Mouse (Mus musculus): ENCODE data around the gene Olfr94. TPM values are rescaled to one million over a fixed set of nuclear protein-coding genes. Genes with fewer than 3 reads are reported as not detected.

Olfr94 gene
- polyA plus RNA-seq, 1 experiment from 2014 or later: 0.17 TPM

DNA sequence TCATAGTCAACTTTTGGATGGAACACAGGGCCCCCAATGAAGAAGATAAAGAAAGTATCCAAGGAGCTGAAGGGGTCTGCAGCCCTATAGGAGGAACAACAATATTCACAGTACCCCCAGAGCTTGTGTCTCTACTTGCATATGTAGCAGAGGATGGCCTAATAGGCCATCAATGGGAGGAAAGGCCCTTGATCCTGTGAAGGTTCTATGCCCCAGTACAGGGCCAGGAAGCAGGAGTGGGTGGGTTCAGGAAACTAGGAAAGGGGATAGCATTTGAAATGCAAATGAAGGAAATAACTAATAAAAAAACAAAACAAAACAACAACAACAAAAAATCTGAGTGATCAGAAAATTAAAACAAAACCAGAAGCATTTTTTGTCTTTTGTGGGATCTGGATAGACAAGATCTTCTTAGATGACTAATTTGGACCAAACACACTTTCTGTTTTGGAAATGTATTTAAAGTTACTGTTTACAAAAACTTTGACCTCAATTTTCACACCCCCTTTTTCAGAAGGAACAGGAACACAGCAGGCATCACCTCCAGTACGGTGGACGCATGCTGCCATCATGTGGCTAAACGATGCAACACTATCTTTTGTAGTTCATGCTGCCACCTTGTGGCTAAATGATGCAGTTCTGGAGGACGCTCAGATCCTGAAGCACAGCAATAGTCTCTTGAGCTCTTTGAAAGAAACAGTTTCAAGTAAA lies 2.6 kb upstream of the Olfr94 start:
- no peak overlapping the region for H3K4me3 ChIP-seq
- no peak overlapping the region for H3K4me2 ChIP-seq (replicated peaks)
- H3K9ac ChIP-seq: no peak overlapping the region
- peaks cover 4% of the 10 kb centered on the region for H3K27me3 ChIP-seq
- no peak overlapping the region for H3K27ac ChIP-seq
- ATAC-seq (ENCODE audit: insufficient number of reproducible peaks, insufficient read depth, low FRiP score, low TSS enrichment): peak; percentile 28; the same call in 1 of the 2 replicates
- no peaks in the 10 kb centered on the region for H3K36me3 ChIP-seq
- WGBS: under 1% methylated on average over 4 of the region's 4 CpGs
- no peaks in the 10 kb centered on the region for H3K4me1 ChIP-seq
- H3K9me3 ChIP-seq: no peaks in the 10 kb centered on the region

DNA sequence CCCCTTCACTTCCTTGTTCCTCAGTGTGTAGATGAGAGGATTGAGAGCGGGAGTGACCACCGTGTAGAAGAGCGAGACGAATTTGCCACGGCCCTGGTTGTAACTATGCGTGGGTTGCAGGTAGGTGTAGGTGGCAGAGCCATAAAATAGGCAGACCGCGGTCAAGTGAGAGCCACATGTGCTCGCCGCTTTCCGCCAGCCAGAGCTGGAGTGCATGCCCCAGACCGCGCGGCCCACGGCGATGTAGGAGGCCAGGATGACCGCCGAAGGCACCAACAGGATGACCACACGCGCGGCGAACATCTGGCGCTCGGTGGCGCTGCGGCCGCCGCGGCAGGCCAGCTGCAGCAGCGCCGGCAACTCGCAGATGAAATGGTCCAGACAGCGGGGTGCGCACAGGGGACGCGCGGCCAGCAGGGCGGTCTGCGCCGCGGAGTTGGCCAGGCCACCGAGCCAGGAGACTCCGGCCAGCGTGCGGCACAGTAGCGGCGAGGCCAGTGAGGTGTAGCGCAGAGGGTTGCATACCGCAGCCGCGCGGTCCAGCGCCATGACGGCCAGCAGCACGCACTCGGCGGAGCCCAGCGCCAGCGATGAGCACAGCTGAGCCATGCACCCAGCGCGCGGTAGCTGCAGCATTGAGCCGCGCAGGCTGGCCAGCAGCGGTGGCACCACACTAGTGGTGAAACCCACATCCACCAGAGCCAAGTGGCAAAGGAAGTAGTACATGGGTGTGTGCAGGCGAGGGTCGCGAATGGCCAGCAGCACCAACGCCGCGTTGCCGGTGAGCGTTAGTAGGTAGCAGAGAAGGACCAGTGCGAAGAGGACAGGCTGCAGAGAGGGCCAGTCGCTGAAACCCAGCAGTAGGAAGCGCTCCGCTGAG lies 3.7 kb downstream of the Olfr94 start:
- Histone ChIP-seq H3K36me3 (no peaks in the 10 kb centered on the region), H3K9ac (peak overlapping the region; percentile 44; the same call in 1 of the 2 replicates), H3K4me2 (replicated peaks) (peak overlapping the region; percentile 96), H3K4me1 (0 out of 2 replicates have a peak, but pooled peaks cover 7% of the 10 kb centered on the region), H3K27me3 (peaks cover 37% of the 10 kb centered on the region), H3K27ac (no peak overlapping the region), H3K4me3 (peak overlapping the region; percentile 57), H3K9me3 (no peaks in the 10 kb centered on the region)
- ATAC-seq (ENCODE audit: insufficient number of reproducible peaks, insufficient read depth, low FRiP score, low TSS enrichment): peak; percentile 85
- under 1% methylated on average over 76 of the region's 77 CpGs for WGBS

DNA sequence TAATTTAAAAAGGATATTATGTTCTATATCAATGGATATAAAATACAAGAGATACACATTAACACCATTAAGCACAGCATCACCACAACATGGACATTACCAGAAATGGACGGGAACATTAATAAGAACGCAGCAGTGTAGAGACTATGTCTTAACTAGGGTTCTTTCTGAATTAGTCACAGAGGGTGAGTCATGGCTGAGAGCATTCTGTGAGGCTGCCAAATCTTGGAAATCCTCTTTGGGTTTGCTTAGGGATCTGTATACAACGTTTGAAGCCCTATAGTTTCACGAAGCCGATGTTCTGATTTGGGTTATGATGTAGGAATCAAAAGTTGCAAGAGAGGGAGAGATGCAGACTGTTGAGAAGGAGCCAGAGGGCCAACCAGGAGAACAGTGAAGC lies 6.0 kb downstream of the Olfr94 start:
- no peak overlapping the region for H3K9ac ChIP-seq
- 0 out of 2 replicates have a peak, but pooled peaks cover 7% of the 10 kb centered on the region for H3K4me1 ChIP-seq
- H3K27ac ChIP-seq: no peak overlapping the region
- H3K4me2 ChIP-seq (replicated peaks): no peak overlapping the region
- H3K27me3 ChIP-seq: peaks cover 37% of the 10 kb centered on the region
- 90% methylated on average over 5 of the region's 5 CpGs for WGBS
- no peaks in the 10 kb centered on the region for H3K36me3 ChIP-seq
- no peaks in the 10 kb centered on the region for H3K9me3 ChIP-seq
- H3K4me3 ChIP-seq: no peak overlapping the region
- ATAC-seq (ENCODE audit: insufficient number of reproducible peaks, insufficient read depth, low FRiP score, low TSS enrichment): no peak

- Histone ChIP-seq H3K27ac (no peak within 1 kb of the TSS), H3K27me3 (peaks cover 37% of the 10 kb centered on the region), H3K36me3 (no peaks in the 10 kb centered on the region), H3K4me3 (no peak within 1 kb of the TSS), H3K9me3 (no peaks in the 10 kb centered on the region), H3K4me1 (0 out of 2 replicates have a peak, but pooled peaks cover 7% of the 10 kb centered on the region), H3K9ac (no peak within 1 kb of the TSS), H3K4me2 (replicated peaks) (no peak within 1 kb of the TSS)
- no peak for ATAC-seq (ENCODE audit: insufficient number of reproducible peaks, insufficient read depth, low FRiP score, low TSS enrichment)
- 82% methylated on average over 2 of the region's 2 CpGs for WGBS
Observed at GRCm38 (mm10) chr17:37193656-37194055, 7.1 kb downstream of the Olfr94 start, which contains the start of gene Ubd. TSS of gene Ubd (plus strand) at chr17:37193892.

- Histone ChIP-seq H3K36me3 (no peaks in the 10 kb centered on the region), H3K4me1 (0 out of 2 replicates have a peak, but pooled peaks cover 7% of the 10 kb centered on the region), H3K27ac (no peak overlapping the region), H3K4me3 (no peak overlapping the region), H3K9ac (no peak overlapping the region), H3K4me2 (replicated peaks) (no peak overlapping the region), H3K27me3 (peaks cover 30% of the 10 kb centered on the region), H3K9me3 (no peaks in the 10 kb centered on the region)
- ATAC-seq (ENCODE audit: insufficient number of reproducible peaks, insufficient read depth, low FRiP score, low TSS enrichment): no peak
Observed at GRCm38 (mm10) chr17:37193032-37193431, 7.8 kb downstream of the Olfr94 start.

- H3K4me2 ChIP-seq (replicated peaks): no peak overlapping the region
- no peak overlapping the region for H3K9ac ChIP-seq
- 33% methylated on average over 2 of the region's 2 CpGs for WGBS
- H3K9me3 ChIP-seq: no peaks in the 10 kb centered on the region
- no peaks in the 10 kb centered on the region for H3K4me1 ChIP-seq
- H3K36me3 ChIP-seq: no peaks in the 10 kb centered on the region
- peaks cover 7% of the 10 kb centered on the region for H3K27me3 ChIP-seq
- no peak for ATAC-seq (ENCODE audit: insufficient number of reproducible peaks, insufficient read depth, low FRiP score, low TSS enrichment)
- H3K4me3 ChIP-seq: no peak overlapping the region
- no peak overlapping the region for H3K27ac ChIP-seq
Observed at GRCm38 (mm10) chr17:37190711-37191110, 10.1 kb downstream of the Olfr94 start.

- Histone ChIP-seq H3K27me3 (no peaks in the 10 kb centered on the region), H3K9ac (no peak overlapping the region), H3K4me3 (no peak overlapping the region), H3K27ac (no peak overlapping the region), H3K4me1 (no peaks in the 10 kb centered on the region), H3K36me3 (no peaks in the 10 kb centered on the region), H3K4me2 (replicated peaks) (no peak overlapping the region), H3K9me3 (no peaks in the 10 kb centered on the region)
- WGBS: 45% methylated on average over 6 of the region's 6 CpGs
- no peak for ATAC-seq (ENCODE audit: insufficient number of reproducible peaks, insufficient read depth, low FRiP score, low TSS enrichment)
Observed at GRCm38 (mm10) chr17:37185474-37185873, 15.3 kb downstream of the Olfr94 start.

DNA sequence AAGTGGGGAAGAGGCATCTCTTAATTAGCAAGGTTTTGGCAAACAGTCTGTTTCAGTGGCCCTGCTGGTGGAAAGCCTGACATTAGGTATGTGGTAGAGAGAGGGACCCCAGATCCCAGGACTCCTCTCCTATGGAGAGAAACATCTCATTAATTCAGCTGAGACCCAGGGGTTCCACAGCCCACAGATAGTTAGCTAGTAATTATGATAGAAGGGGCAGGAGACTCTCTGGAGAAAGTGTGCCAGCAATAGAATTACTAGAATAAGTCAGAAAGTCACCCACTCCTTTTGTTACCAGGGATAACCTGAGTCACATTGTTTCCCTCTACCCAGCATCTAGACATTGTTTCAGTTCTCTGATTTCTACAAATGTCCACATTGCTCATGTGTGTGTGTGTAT lies 39.4 kb downstream of the Olfr94 start, which contains the start of gene Olfr93:
TSS of gene Olfr93 (minus strand) at position 101 of the 400 bp plus-strand sequence.
- H3K4me1 ChIP-seq: no peaks in the 10 kb centered on the region
- H3K36me3 ChIP-seq: no peaks in the 10 kb centered on the region
- no peak for ATAC-seq (ENCODE audit: insufficient number of reproducible peaks, insufficient read depth, low FRiP score, low TSS enrichment)
- H3K27me3 ChIP-seq: no peaks in the 10 kb centered on the region
- H3K9ac ChIP-seq: no peak within 1 kb of the TSS
- no peaks in the 10 kb centered on the region for H3K9me3 ChIP-seq
- no peak within 1 kb of the TSS for H3K4me2 ChIP-seq (replicated peaks)
- no peak within 1 kb of the TSS for H3K27ac ChIP-seq
- no peak within 1 kb of the TSS for H3K4me3 ChIP-seq

Other genes starting within 250 kb of the Olfr94 start
- gene Ppp1r11, start 249.3 kb downstream of the Olfr94 start, polyA plus RNA-seq (2016; fragmentation: Nextera tagmentation; extraction: Ambion mirVana): 111 and 122 TPM in 2 replicates
- gene Znrd1, start 242.4 kb downstream of the Olfr94 start, polyA plus RNA-seq (2016; fragmentation: Nextera tagmentation; extraction: Ambion mirVana): 98.7 and 112 TPM in 2 replicates
- gene Znrd1as, start 242.4 kb downstream of the Olfr94 start, polyA plus RNA-seq (2016; fragmentation: Nextera tagmentation; extraction: Ambion mirVana): 4.8 and 6.5 TPM in 2 replicates
- not detected in 2 replicates for gene 2410137M14Rik, start 219.8 kb downstream of the Olfr94 start, polyA plus RNA-seq (2016; fragmentation: Nextera tagmentation; extraction: Ambion mirVana)
- 1.2 and 1.3 TPM in 2 replicates for gene H2-M5, start 211.5 kb downstream of the Olfr94 start, polyA plus RNA-seq (2016; fragmentation: Nextera tagmentation; extraction: Ambion mirVana)
- gene Zfp57, start 199.8 kb downstream of the Olfr94 start, polyA plus RNA-seq (2016; fragmentation: Nextera tagmentation; extraction: Ambion mirVana): 151 and 169 TPM in 2 replicates
- gene Mog, start 177.6 kb downstream of the Olfr94 start, polyA plus RNA-seq (2016; fragmentation: Nextera tagmentation; extraction: Ambion mirVana): 0.38 and 0.70 TPM in 2 replicates
- 19.8 and 20.5 TPM in 2 replicates for gene Gabbr1, start 155.0 kb downstream of the Olfr94 start, polyA plus RNA-seq (2016; fragmentation: Nextera tagmentation; extraction: Ambion mirVana)
- gene Olfr90, start 112.5 kb downstream of the Olfr94 start, polyA plus RNA-seq (2016; fragmentation: Nextera tagmentation; extraction: Ambion mirVana): not detected in 2 replicates
- gene Olfr91, start 102.7 kb downstream of the Olfr94 start, polyA plus RNA-seq (2016; fragmentation: Nextera tagmentation; extraction: Ambion mirVana): 0.08 TPM in 1 of 2 replicates, not detected in the other
- not detected in 2 replicates for gene Olfr92, start 80.9 kb downstream of the Olfr94 start, polyA plus RNA-seq (2016; fragmentation: Nextera tagmentation; extraction: Ambion mirVana)
- not detected in 2 replicates for gene Olfr93, start 39.5 kb downstream of the Olfr94 start, polyA plus RNA-seq (2016; fragmentation: Nextera tagmentation; extraction: Ambion mirVana)
- 0.18 TPM in 1 of 2 replicates, not detected in the other for gene Ubd, start 7.1 kb downstream of the Olfr94 start, polyA plus RNA-seq (2016; fragmentation: Nextera tagmentation; extraction: Ambion mirVana)
- not detected in 2 replicates for gene Olfr95, start 12.1 kb upstream of the Olfr94 start, polyA plus RNA-seq (2016; fragmentation: Nextera tagmentation; extraction: Ambion mirVana)
- not detected in 2 replicates for gene Olfr96, start 19.2 kb upstream of the Olfr94 start, polyA plus RNA-seq (2016; fragmentation: Nextera tagmentation; extraction: Ambion mirVana)
- not detected in 2 replicates for gene Olfr97, start 36.3 kb upstream of the Olfr94 start, polyA plus RNA-seq (2016; fragmentation: Nextera tagmentation; extraction: Ambion mirVana)
- gene Olfr98, start 62.8 kb upstream of the Olfr94 start, polyA plus RNA-seq (2016; fragmentation: Nextera tagmentation; extraction: Ambion mirVana): not detected in 2 replicates
- 1.4 and 1.5 TPM in 2 replicates for gene H2-M3, start 69.2 kb upstream of the Olfr94 start, polyA plus RNA-seq (2016; fragmentation: Nextera tagmentation; extraction: Ambion mirVana)
- not detected in 2 replicates for gene Olfr99, start 82.5 kb upstream of the Olfr94 start, polyA plus RNA-seq (2016; fragmentation: Nextera tagmentation; extraction: Ambion mirVana)
- not detected in 2 replicates for gene Olfr101, start 103.3 kb upstream of the Olfr94 start, polyA plus RNA-seq (2016; fragmentation: Nextera tagmentation; extraction: Ambion mirVana)
- gene Olfr102, start 116.1 kb upstream of the Olfr94 start, polyA plus RNA-seq (2016; fragmentation: Nextera tagmentation; extraction: Ambion mirVana): not detected in 2 replicates
- not detected in 2 replicates for gene Olfr103, start 138.7 kb upstream of the Olfr94 start, polyA plus RNA-seq (2016; fragmentation: Nextera tagmentation; extraction: Ambion mirVana)
- not detected in 2 replicates for gene Olfr104-ps, start 158.6 kb upstream of the Olfr94 start, polyA plus RNA-seq (2016; fragmentation: Nextera tagmentation; extraction: Ambion mirVana)
- not detected in 2 replicates for gene Olfr105-ps, start 178.0 kb upstream of the Olfr94 start, polyA plus RNA-seq (2016; fragmentation: Nextera tagmentation; extraction: Ambion mirVana)
- not detected in 2 replicates for gene Olfr106-ps, start 189.4 kb upstream of the Olfr94 start, polyA plus RNA-seq (2016; fragmentation: Nextera tagmentation; extraction: Ambion mirVana)
- gene Olfr107, start 198.2 kb upstream of the Olfr94 start, polyA plus RNA-seq (2016; fragmentation: Nextera tagmentation; extraction: Ambion mirVana): not detected in 2 replicates
- not detected in 2 replicates for gene Olfr108, start 244.5 kb upstream of the Olfr94 start, polyA plus RNA-seq (2016; fragmentation: Nextera tagmentation; extraction: Ambion mirVana)